Mouse (Mus musculus) frontal cortex, postnatal 25 days (tissue): Measurements from ENCODE around the gene Gpr180.

ENCODE experiments used
- DNase-seq, 2 experiments: peaks; one replicate each; pipeline ENCODE4 v3.0.0; 2022; ENCODE audit warnings: low spot score in 2 of 2

Gpr180 gene

GRCm38 (mm10) chr14:118203031-118203430 is 66.1 kb downstream of the Gpr180 start:
- DNase-seq, result no peak

GRCm38 (mm10) chr14:118207347-118207746 is 70.4 kb downstream of the Gpr180 start:
- no peak for DNase-seq

GRCm38 (mm10) chr14:118209642-118210041 is 72.7 kb downstream of the Gpr180 start:
- no peak for DNase-seq

- no peak for DNase-seq
Measured at GRCm38 (mm10) chr14:118212188-118212804, 75.3 kb downstream of the Gpr180 start.
